Mouse (Mus musculus) testis, adult 2 months (tissue): ENCODE measurements around the gene Tpbpa.

Source experiments
- CTCF ChIP-seq: fragments of 200-500 bp; IDR thresholded peaks from 2 replicates; pipeline ENCODE4 v1.5.1; 2012; ENCODE audit warnings: low read depth, mild to moderate bottlenecking, inconsistent platforms, low read length, moderate library complexity; ENCODE audit not compliant: control insufficient read depth, insufficient read depth, insufficient replicate concordance
- POLR2A ChIP-seq: fragments of 200-500 bp; IDR thresholded peaks from 2 replicates; pipeline ENCODE4 v1.6.1; 2012; ENCODE audit warnings: low read depth, mild to moderate bottlenecking, inconsistent platforms, low read length, moderate library complexity; ENCODE audit not compliant: control insufficient read depth

GRCm38 (mm10) chr13:60895406-60896160, 46.2 kb downstream of the Tpbpa start:
- TF ChIP-seq CTCF (no peak), POLR2A (no peak)
